9 mouse cellular contexts compared by ENCODE assay signal in the genomic region with DNA sequence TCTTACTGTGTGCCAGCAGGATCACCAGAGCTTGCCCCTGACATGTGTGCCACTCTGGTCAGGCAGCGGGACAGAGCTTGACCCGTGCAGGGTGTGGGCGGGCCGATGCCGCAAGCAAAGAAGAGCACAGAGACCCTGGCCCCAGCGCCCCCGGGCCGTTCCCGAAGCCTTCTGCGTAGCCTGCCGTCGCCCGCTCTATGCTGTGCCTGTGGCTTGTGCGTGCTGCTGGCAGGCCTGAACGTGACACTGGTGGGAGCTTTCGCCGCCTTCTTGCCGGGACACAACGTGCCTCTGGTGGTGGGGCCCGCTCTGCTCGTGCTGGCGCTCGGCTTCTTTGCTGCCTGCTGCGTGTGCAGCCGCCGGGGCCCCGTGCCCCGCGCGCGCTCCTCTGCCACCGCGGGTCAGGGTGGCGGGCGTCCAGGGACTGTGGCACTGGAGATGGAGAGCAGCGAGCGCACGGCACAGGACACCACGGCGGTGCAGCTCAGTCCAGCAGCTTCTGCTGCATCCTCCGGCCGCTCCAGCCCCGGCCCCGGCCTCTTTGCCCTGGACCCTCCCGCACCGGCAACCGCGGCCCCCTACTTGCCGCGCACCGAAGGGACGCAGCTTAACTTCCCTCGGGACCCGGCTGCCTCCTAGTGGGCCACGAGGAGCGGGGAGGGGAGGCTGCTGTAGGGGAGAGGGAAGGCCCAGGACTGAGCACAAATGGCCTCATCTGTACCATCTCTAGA. TPM values are rescaled to one million over a fixed set of nuclear protein-coding genes. Genes with fewer than 3 reads are reported as not detected.
DNase-seq lines count a peak whose midpoint lies in the region; ATAC-seq and TF ChIP-seq lines count a peak whose summit lies in the region.
"Had no signal": no experiment of that assay in that cellular context is flagged by ENCODE, and none has a peak within 500 bp of the region (broad histone marks: within the 10 kb centered on the region; RNA-seq: fewer than 3 reads in every experiment).

No protein-coding gene starts in this region.

- ATAC-seq in cerebellum, adult (ENCODE audit: insufficient number of reproducible peaks, low FRiP score, low TSS enrichment) = no peak
- peak; percentile 71 for ATAC-seq in forebrain, embryonic 13.5 days
- ATAC-seq in limb, embryonic 13.5 days (ENCODE audit: low FRiP score, low read depth) = peak; percentile 25; the same call in 1 of the 2 replicates
- ATAC-seq in neural tube, embryonic 13.5 days (ENCODE audit: low read depth) = peak; percentile 54

- H3K9ac ChIP-seq in ES-Bruce4 (ENCODE audit: low read depth, poor library complexity, severe bottlenecking) = peak overlapping the region; percentile 36
- peak overlapping the region; percentile 65 for H3K9ac ChIP-seq in forebrain, embryonic 13.5 days
- peak overlapping the region; percentile 63 for H3K9ac ChIP-seq in limb, embryonic 13.5 days
- peak overlapping the region; percentile 69 for H3K9ac ChIP-seq in neural tube, embryonic 13.5 days

- TF ChIP-seq POLR2A in ES-Bruce4 (IDR thresholded peaks at IDR 0.05; ENCODE audit: insufficient read depth, low read length) = no peak

- H3K9me3 ChIP-seq in ES-Bruce4 (replicated peaks; ENCODE audit: control insufficient read depth, insufficient read depth, low read length, poor library complexity, severe bottlenecking) = no peaks in the 10 kb centered on the region
- no peaks in the 10 kb centered on the region for H3K9me3 ChIP-seq in forebrain, embryonic 13.5 days (replicated peaks)
- H3K9me3 ChIP-seq in limb, embryonic 13.5 days = no peaks in the 10 kb centered on the region
- no peaks in the 10 kb centered on the region for H3K9me3 ChIP-seq in neural tube, embryonic 13.5 days

- H3K4me1 ChIP-seq in ES-Bruce4 (ENCODE audit: control insufficient read depth, insufficient read depth, low read length) = no peaks in the 10 kb centered on the region
- peaks cover 9% of the 10 kb centered on the region for H3K4me1 ChIP-seq in forebrain, embryonic 13.5 days
- H3K4me1 ChIP-seq in limb, embryonic 13.5 days = peaks cover 11% of the 10 kb centered on the region
- peaks cover 13% of the 10 kb centered on the region for H3K4me1 ChIP-seq in neural tube, embryonic 13.5 days (replicated peaks)

- no peak for TF ChIP-seq EP300 in ES-Bruce4 (IDR thresholded peaks at IDR 0.05; ENCODE audit: insufficient read depth, low read depth, low read length)

- no peaks in the 10 kb centered on the region for H3K36me3 ChIP-seq in ES-Bruce4 (ENCODE audit: control insufficient read depth, insufficient read depth, low read length, poor library complexity, severe bottlenecking)
- H3K36me3 ChIP-seq in forebrain, embryonic 13.5 days (ENCODE audit: poor library complexity, severe bottlenecking) = no peaks in the 10 kb centered on the region
- no peaks in the 10 kb centered on the region for H3K36me3 ChIP-seq in limb, embryonic 13.5 days
- H3K36me3 ChIP-seq in neural tube, embryonic 13.5 days = no peaks in the 10 kb centered on the region

- H3K27me3 ChIP-seq in ES-Bruce4 (ENCODE audit: control insufficient read depth, insufficient read depth, low read length, poor library complexity, severe bottlenecking) = no peaks in the 10 kb centered on the region
- peaks cover 86% of the 10 kb centered on the region for H3K27me3 ChIP-seq in forebrain, embryonic 13.5 days
- H3K27me3 ChIP-seq in limb, embryonic 13.5 days = peaks cover 86% of the 10 kb centered on the region
- peaks cover 88% of the 10 kb centered on the region for H3K27me3 ChIP-seq in neural tube, embryonic 13.5 days

- H3K4me3 ChIP-seq in ES-Bruce4 (ENCODE audit: low read depth, low read length) = peak overlapping the region; percentile 63
- H3K4me3 ChIP-seq in forebrain, embryonic 13.5 days = peak overlapping the region; percentile 48
- peak overlapping the region; percentile 47 for H3K4me3 ChIP-seq in limb, embryonic 13.5 days
- peak overlapping the region; percentile 42 for H3K4me3 ChIP-seq in neural tube, embryonic 13.5 days

- DNase-seq in cerebellum, postnatal 14 days = peak; percentile 36 to 53
- DNase-seq in layer of hippocampus, adult 9-10 months (ENCODE audit: low spot score) = no peak
- no peak for DNase-seq in adrenal gland, adult 8-10 months

- under 1% methylated on average over 56 of the region's 56 CpGs for WGBS in forebrain, embryonic 13.5 days
- under 1% methylated on average over 56 of the region's 56 CpGs for WGBS in limb, embryonic 13.5 days
- WGBS in neural tube, embryonic 13.5 days = under 1% methylated on average over 56 of the region's 56 CpGs

- H3K4me2 ChIP-seq in forebrain, embryonic 13.5 days = peak overlapping the region; percentile 91
- peak overlapping the region; percentile 87 for H3K4me2 ChIP-seq in limb, embryonic 13.5 days (replicated peaks)
- peak overlapping the region; percentile 82 for H3K4me2 ChIP-seq in neural tube, embryonic 13.5 days

- H3K27ac ChIP-seq in ES-Bruce4 (ENCODE audit: insufficient read depth, low read length) = no peak overlapping the region
- no peak overlapping the region for H3K27ac ChIP-seq in forebrain, embryonic 13.5 days
- H3K27ac ChIP-seq in limb, embryonic 13.5 days = no peak overlapping the region
- no peak overlapping the region for H3K27ac ChIP-seq in neural tube, embryonic 13.5 days (replicated peaks)

- TF ChIP-seq CTCF in ES-Bruce4 (IDR thresholded peaks at IDR 0.05; ENCODE audit: low read depth, low read length) = peak; percentile 53

RNA-seq across cellular contexts. Expression of gene 6430628N08Rik, which starts 7.6 kb away (rescaled TPM):
- polyA plus RNA-seq in ES-Bruce4 (2011; ENCODE audit: insufficient read depth, insufficient read length, low read depth, missing spikeins) = not detected in 2 replicates
- polyA plus RNA-seq in forebrain, embryonic 13.5 days (2015; fragmentation: Nextera tagmentation; extraction: Ambion mirVana) = 0.25 TPM in 1 of 2 replicates, not detected in the other
- not detected in 2 replicates for polyA plus RNA-seq in limb, embryonic 13.5 days (2015; fragmentation: Nextera tagmentation; extraction: Ambion mirVana)
- 1.2 and 4.1 TPM in 2 replicates for polyA plus RNA-seq in neural tube, embryonic 13.5 days (2015; fragmentation: Nextera tagmentation; extraction: Ambion mirVana)
- not detected for total RNA-seq in adrenal gland, adult 8-10 months (2022)
- polyA plus RNA-seq: C2C12 had no signal

RNA-seq across cellular contexts. Expression of gene Kncn, which starts 13.9 kb away (rescaled TPM):
- not detected in 2 replicates for polyA plus RNA-seq in ES-Bruce4 (2011; ENCODE audit: insufficient read depth, insufficient read length, low read depth, missing spikeins)
- polyA plus RNA-seq in forebrain, embryonic 13.5 days (2015; fragmentation: Nextera tagmentation; extraction: Ambion mirVana) = 0.09 TPM in 1 of 2 replicates, not detected in the other
- polyA plus RNA-seq in limb, embryonic 13.5 days (2015; fragmentation: Nextera tagmentation; extraction: Ambion mirVana) = not detected in 2 replicates
- polyA plus RNA-seq in neural tube, embryonic 13.5 days (2015; fragmentation: Nextera tagmentation; extraction: Ambion mirVana) = 0.30 and 0.42 TPM in 2 replicates
- not detected for total RNA-seq in adrenal gland, adult 8-10 months (2022)
- polyA plus RNA-seq: C2C12 had no signal

RNA-seq across cellular contexts. Expression of gene Dmbx1, which starts 41.7 kb away (rescaled TPM):
- polyA plus RNA-seq in ES-Bruce4 (2011; ENCODE audit: insufficient read depth, insufficient read length, low read depth, missing spikeins) = 0.70 and 0.88 TPM in 2 replicates
- polyA plus RNA-seq in forebrain, embryonic 13.5 days (2015; fragmentation: Nextera tagmentation; extraction: Ambion mirVana) = 0.09 and 0.11 TPM in 2 replicates
- 0.18 TPM in 1 of 2 replicates, not detected in the other for polyA plus RNA-seq in limb, embryonic 13.5 days (2015; fragmentation: Nextera tagmentation; extraction: Ambion mirVana)
- polyA plus RNA-seq in neural tube, embryonic 13.5 days (2015; fragmentation: Nextera tagmentation; extraction: Ambion mirVana) = 1.6 and 2.0 TPM in 2 replicates
- total RNA-seq in adrenal gland, adult 8-10 months (2022) = not detected

RNA-seq across cellular contexts. Expression of gene Mknk1, which starts 59.1 kb away (rescaled TPM):
- 18.9 and 22.8 TPM in 2 replicates for polyA plus RNA-seq in ES-Bruce4 (2011; ENCODE audit: insufficient read depth, insufficient read length, low read depth, missing spikeins)
- polyA plus RNA-seq in forebrain, embryonic 13.5 days (2015; fragmentation: Nextera tagmentation; extraction: Ambion mirVana) = 21.7 and 23.0 TPM in 2 replicates
- 29.6 and 32.9 TPM in 2 replicates for polyA plus RNA-seq in limb, embryonic 13.5 days (2015; fragmentation: Nextera tagmentation; extraction: Ambion mirVana)
- polyA plus RNA-seq in neural tube, embryonic 13.5 days (2015; fragmentation: Nextera tagmentation; extraction: Ambion mirVana) = 24.3 and 28.7 TPM in 2 replicates
- total RNA-seq in adrenal gland, adult 8-10 months (2022) = 10 to 100 TPM; 46.8 to 72.1 (median 57.8) TPM

Comparison
In these comparisons a context has a peak if more than half of its experiments do, and no peak if none do; other contexts are left out.
1. DNase-seq: peak in cerebellum, postnatal 14 days (2 of 2); none in layer of hippocampus, adult 9-10 months (single experiment) and adrenal gland, adult 8-10 months (single experiment).
2. Peak in every context shown above with its lines, with median percentiles within 50 percentile points of each other: H3K4me3 ChIP-seq, H3K9ac ChIP-seq and H3K4me2 ChIP-seq.